Mouse (Mus musculus) T-cell, adult 66 days (primary cell): ENCODE measurements around the gene Serpinb3c. TPM values are rescaled to one million over a fixed set of nuclear protein-coding genes. Genes with fewer than 3 reads are reported as not detected.

Experiments used
- total RNA-seq, 2 experiments: library from RNA; stranded (reverse); gene quantifications; 3 replicates in 1 of 2; 4 replicates in 1 of 2; pipeline ENCODE4 v1.2.4; 2023

Serpinb3c gene
- total RNA-seq = not detected

GRCm38 (mm10) chr1:107278261-107278660 is at the start of gene Serpinb3c, which contains the start of gene Serpinb3b:
Gene Serpinb3c, minus strand, starts transcription at chr1:107278371.
Gene Serpinb3b, minus strand, starts transcription at chr1:107278361.

Other genes with a start within 250 kb of the Serpinb3c start
- gene Serpinb3a, start 226.1 kb downstream of the Serpinb3c start, total RNA-seq = not detected
- gene Serpinb3d, start 194.9 kb downstream of the Serpinb3c start, total RNA-seq = not detected
- not detected for gene Serpinb3b, start within 50 bp of the Serpinb3c start, total RNA-seq
- not detected for gene Serpinb11, start 82.8 kb upstream of the Serpinb3c start, total RNA-seq
- not detected for gene Serpinb7, start 121.3 kb upstream of the Serpinb3c start, total RNA-seq
- not detected for gene Serpinb2, start 233.1 kb upstream of the Serpinb3c start, total RNA-seq